Mouse (Mus musculus) MEL (cell line): ENCODE measurements at regions not wholly inside any gene's neighbourhood (a gene's known extent, or its start where the extent isn't known, plus 50 kb on each side); places are given as distances from the start of the nearest gene placed in this dataset.
A peak's percentile ranks its signal among the peaks of the same experiment; 100 is the strongest.

Source experiments
- DNase-seq: peaks from one replicate; pipeline ENCODE4 v3.0.0; 2011; ENCODE audit warnings: low read depth, low spot score
- H3K27ac ChIP-seq: 2 replicates; pipeline ENCODE4 v1.5.1; 2012; ENCODE audit warnings: low read depth, mild to moderate bottlenecking, control low read depth, low read length, moderate library complexity; ENCODE audit not compliant: control insufficient read depth
- H3K27me3 ChIP-seq, 2 experiments: fragments of 150-350 bp in 1 of 2; sonication (generic) in 1 of 2; 2 replicates each; pipeline ENCODE4 v1.6.1; 2012; ENCODE audit warnings: low read length in 2 of 2, mild to moderate bottlenecking in 2 of 2, improper control_type of control experiment in 1 of 2, moderate library complexity in 1 of 2; ENCODE audit not compliant: insufficient read depth in 2 of 2, control insufficient read depth in 1 of 2
- H3K36me3 ChIP-seq, 2 experiments: 2 replicates each; pipeline ENCODE4 v1.6.1; 2012 to 2014; ENCODE audit warnings: low read length in 2 of 2, improper control_type of control experiment in 1 of 2, inconsistent platforms in 1 of 2, mild to moderate bottlenecking in 1 of 2; ENCODE audit not compliant: insufficient read depth in 2 of 2, control insufficient read depth in 1 of 2
- H3K4me1 ChIP-seq, 2 experiments: fragments of 150-350 bp in 1 of 2; sonication (generic) in 1 of 2; 2 replicates each; pipeline ENCODE4 v1.6.1; 2012; ENCODE audit warnings: low read length in 2 of 2, improper control_type of control experiment in 1 of 2, mild to moderate bottlenecking in 1 of 2; ENCODE audit not compliant: insufficient read depth in 2 of 2, control insufficient read depth in 1 of 2
- H3K4me3 ChIP-seq, 2 experiments: fragments of 150-350 bp in 1 of 2; sonication (generic) in 1 of 2; 2 replicates each; pipeline ENCODE4 v1.5.1; 2012; ENCODE audit warnings: low read depth in 2 of 2, low read length in 2 of 2, mild to moderate bottlenecking in 2 of 2, moderate library complexity in 2 of 2, control low read depth in 1 of 2, improper control_type of control experiment in 1 of 2; ENCODE audit not compliant: control insufficient read depth in 1 of 2, insufficient read depth in 1 of 2
- H3K79me2 ChIP-seq: 2 replicates; pipeline ENCODE4 v1.6.1; 2012; ENCODE audit warnings: mild to moderate bottlenecking, low read length, moderate library complexity; ENCODE audit not compliant: control insufficient read depth, poor library complexity, insufficient read depth
- H3K9ac ChIP-seq: 2 replicates; pipeline ENCODE4 v1.6.1; 2012; ENCODE audit warnings: low read depth, mild to moderate bottlenecking, control low read depth, low read length, moderate library complexity; ENCODE audit not compliant: control insufficient read depth, poor library complexity, severe bottlenecking
- H3K9me3 ChIP-seq: fragments of 150-350 bp; sonication (generic); replicated peaks from 2 replicates; pipeline ENCODE4 v1.6.1; 2012; ENCODE audit warnings: mild to moderate bottlenecking, low read length, improper control_type of control experiment, moderate library complexity; ENCODE audit not compliant: insufficient read depth
- BHLHE40 ChIP-seq: IDR thresholded peaks from 2 replicates; pipeline ENCODE4 v1.6.1; 2012; ENCODE audit warnings: low read depth, mild to moderate bottlenecking, inconsistent platforms, low read length, improper control_type of control experiment, borderline replicate concordance
- CTCF ChIP-seq, 3 experiments: IDR thresholded peaks in 2 of 3; conservative IDR thresholded peaks in 1 of 3; 2 replicates each; pipeline ENCODE4 v1.5.1; 2011 to 2012; ENCODE audit warnings: low read length in 3 of 3, low read depth in 2 of 3, mild to moderate bottlenecking in 2 of 3, improper control_type of control experiment in 1 of 3, inconsistent platforms in 1 of 3, mixed read lengths in 1 of 3, moderate library complexity in 1 of 3; ENCODE audit not compliant: control insufficient read depth in 1 of 3, insufficient read depth in 1 of 3, poor library complexity in 1 of 3, severe bottlenecking in 1 of 3
- E2F4 ChIP-seq: IDR thresholded peaks from 2 replicates; pipeline ENCODE4 v1.6.1; 2011; ENCODE audit warnings: low read depth, low read length, improper control_type of control experiment, borderline replicate concordance
- ELF1 ChIP-seq: IDR thresholded peaks from 2 replicates; pipeline ENCODE4 v1.6.1; 2014; ENCODE audit warnings: low read depth, mild to moderate bottlenecking, inconsistent platforms, low read length, improper control_type of control experiment, moderate library complexity
- ETS1 ChIP-seq: IDR thresholded peaks from 2 replicates; pipeline ENCODE4 v1.6.1; 2012; ENCODE audit warnings: low read depth, mild to moderate bottlenecking, inconsistent platforms, low read length, improper control_type of control experiment, moderate library complexity
- GABPA ChIP-seq: IDR thresholded peaks from 2 replicates; pipeline ENCODE4 v1.6.1; 2012; ENCODE audit warnings: low read depth, mild to moderate bottlenecking, inconsistent platforms, low read length, improper control_type of control experiment, moderate library complexity
- HCFC1 ChIP-seq: IDR thresholded peaks from 2 replicates; pipeline ENCODE4 v1.6.1; 2012; ENCODE audit warnings: low read depth, mild to moderate bottlenecking, inconsistent platforms, low read length, improper control_type of control experiment, moderate library complexity
- KAT2A ChIP-seq: conservative IDR thresholded peaks from 2 replicates; pipeline ENCODE4 v1.6.1; 2012; ENCODE audit warnings: low read depth, low read length, improper control_type of control experiment, inconsistent platforms
- MAFK ChIP-seq: IDR thresholded peaks from 2 replicates; pipeline ENCODE4 v1.6.1; 2011; ENCODE audit warnings: low read depth, mild to moderate bottlenecking, low read length, improper control_type of control experiment, borderline replicate concordance
- MAZ ChIP-seq: IDR thresholded peaks from 2 replicates; pipeline ENCODE4 v1.6.1; 2012; ENCODE audit warnings: low read depth, mild to moderate bottlenecking, inconsistent platforms, low read length, improper control_type of control experiment
- MEF2A ChIP-seq: IDR thresholded peaks from 2 replicates; pipeline ENCODE4 v1.6.1; 2014; ENCODE audit warnings: low read depth, mild to moderate bottlenecking, inconsistent platforms, low read length, improper control_type of control experiment; ENCODE audit not compliant: poor library complexity, insufficient replicate concordance, severe bottlenecking; ENCODE audit errors: extremely low read depth
- MXI1 ChIP-seq: IDR thresholded peaks from 2 replicates; pipeline ENCODE4 v1.6.1; 2011; ENCODE audit warnings: mild to moderate bottlenecking, low read depth, low read length, improper control_type of control experiment
- RAD21 ChIP-seq: IDR thresholded peaks from 2 replicates; pipeline ENCODE4 v1.6.1; 2011; ENCODE audit warnings: mild to moderate bottlenecking, low read depth, low read length, improper control_type of control experiment
- SMC3 ChIP-seq: IDR thresholded peaks from 2 replicates; pipeline ENCODE4 v1.6.1; 2011; ENCODE audit warnings: low read depth, low read length, improper control_type of control experiment
- TAL1 ChIP-seq: IDR thresholded peaks from 2 replicates; pipeline ENCODE4 v1.6.1; 2012; ENCODE audit warnings: mild to moderate bottlenecking, inconsistent platforms, low read length, moderate library complexity, mixed read lengths
- TBP ChIP-seq: IDR thresholded peaks from 2 replicates; pipeline ENCODE4 v1.8.0; 2011; ENCODE audit warnings: low read depth, low read length, improper control_type of control experiment
- USF1 ChIP-seq: IDR thresholded peaks from 2 replicates; pipeline ENCODE4 v1.6.1; 2014; ENCODE audit warnings: low read depth, mild to moderate bottlenecking, inconsistent platforms, low read length, improper control_type of control experiment, moderate library complexity
- USF2 ChIP-seq, 2 experiments: IDR thresholded peaks; 2 replicates each; pipeline ENCODE4 v1.6.1; 2011 to 2012; ENCODE audit warnings: improper control_type of control experiment in 2 of 2, low read length in 2 of 2, borderline replicate concordance in 1 of 2, inconsistent platforms in 1 of 2, low read depth in 1 of 2, mild to moderate bottlenecking in 1 of 2; ENCODE audit not compliant: insufficient read depth in 1 of 2
- ZKSCAN1 ChIP-seq: IDR thresholded peaks from 2 replicates; pipeline ENCODE4 v1.6.1; 2012; ENCODE audit warnings: low read depth, mild to moderate bottlenecking, inconsistent platforms, low read length, improper control_type of control experiment, moderate library complexity
- ZNF384 ChIP-seq: IDR thresholded peaks from 2 replicates; pipeline ENCODE4 v1.6.1; 2012; ENCODE audit warnings: low read depth, mild to moderate bottlenecking, inconsistent platforms, low read length, improper control_type of control experiment

GRCm38 (mm10) chr13:101208788-101209187, 375.6 kb upstream of the Slc30a5 start:
- no peaks in the 10 kb centered on the region for H3K9me3 ChIP-seq

DNA sequence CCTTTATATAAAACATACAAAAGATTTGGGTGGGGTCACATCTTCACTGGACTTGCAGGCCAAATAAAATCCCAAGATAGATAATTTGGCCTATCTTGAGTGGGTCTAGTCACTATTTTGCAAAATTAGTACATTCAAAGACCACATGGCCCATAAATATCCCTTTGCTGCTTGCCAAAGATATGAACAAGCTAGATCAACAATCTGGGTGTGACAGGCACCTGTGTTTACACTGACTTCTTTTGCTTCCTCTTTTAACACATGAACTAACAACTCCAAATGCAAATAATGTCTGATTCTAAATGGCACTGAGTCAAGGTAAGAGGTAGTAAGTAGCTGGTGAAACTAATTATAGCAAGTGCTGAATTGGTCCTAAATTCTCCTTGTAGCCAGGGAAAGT, 370.2 kb upstream of the Slc30a5 start:
- Histone ChIP-seq H3K36me3 (no peaks in the 10 kb centered on the region), H3K79me2 (no peaks in the 10 kb centered on the region), H3K27ac (no peak overlapping the region), H3K4me3 (no peak overlapping the region), H3K9me3 (no peaks in the 10 kb centered on the region), H3K9ac (no peak overlapping the region), H3K27me3 (peaks cover 0 to 2% of the 10 kb centered on the region in 2 experiments; a peak in 1 of 4 replicates), H3K4me1 (no peaks in the 10 kb centered on the region)
- DNase-seq: no peak
- TF ChIP-seq CTCF (IDR thresholded peaks at IDR 0.05 in 2 of 3, conservative IDR thresholded peaks at IDR 0.05 in 1 of 3; ENCODE audit: control insufficient read depth in 1 of 3, insufficient read depth in 1 of 3, low read depth in 2 of 3, low read length in 3 of 3, poor library complexity in 1 of 3, severe bottlenecking in 1 of 3) (no peak), USF1 (no peak), ETS1 (0 out of 2 replicates have a peak, but pooled peaks have one; percentile 9), SMC3 (no peak)

More at GRCm38 (mm10) chr13:101208788-101209187, 375.6 kb upstream of the Slc30a5 start:
- no peaks in the 10 kb centered on the region for H3K79me2 ChIP-seq
- H3K4me3 ChIP-seq: no peak overlapping the region
- no peaks in the 10 kb centered on the region for H3K36me3 ChIP-seq
- H3K9ac ChIP-seq: no peak overlapping the region
- DNase-seq: no peak
- no peak for TF ChIP-seq RAD21
- no peaks in the 10 kb centered on the region for H3K27me3 ChIP-seq
- no peaks in the 10 kb centered on the region for H3K4me1 ChIP-seq
- no peak overlapping the region for H3K27ac ChIP-seq

- Histone ChIP-seq H3K27ac (no peak overlapping the region), H3K27me3 (peaks cover 0 to 2% of the 10 kb centered on the region in 2 experiments; a peak in 1 of 4 replicates), H3K4me1 (no peaks in the 10 kb centered on the region), H3K9ac (no peak overlapping the region), H3K79me2 (no peaks in the 10 kb centered on the region), H3K9me3 (no peaks in the 10 kb centered on the region), H3K36me3 (no peaks in the 10 kb centered on the region), H3K4me3 (no peak overlapping the region)
- no peak for DNase-seq
- TF ChIP-seq TBP: no peak
- no peak for TF ChIP-seq HCFC1
- no peak for TF ChIP-seq ZKSCAN1
- TF ChIP-seq MAFK: no peak
- no peak for TF ChIP-seq CTCF (IDR thresholded peaks at IDR 0.05 in 2 of 3, conservative IDR thresholded peaks at IDR 0.05 in 1 of 3; ENCODE audit: control insufficient read depth in 1 of 3, insufficient read depth in 1 of 3, low read depth in 2 of 3, low read length in 3 of 3, poor library complexity in 1 of 3, severe bottlenecking in 1 of 3)
- TF ChIP-seq KAT2A: no peak
- no peak for TF ChIP-seq E2F4
- no peak for TF ChIP-seq BHLHE40
- TF ChIP-seq MAZ: no peak
- no peak for TF ChIP-seq RAD21
- no peak for TF ChIP-seq GABPA
- TF ChIP-seq MXI1: no peak
- TF ChIP-seq USF2 (IDR thresholded peaks at IDR 0.05; ENCODE audit: borderline replicate concordance in 1 of 2, insufficient read depth in 1 of 2, low read depth in 1 of 2, low read length in 2 of 2): no peak
- no peak for TF ChIP-seq TAL1
- no peak for TF ChIP-seq ETS1
- TF ChIP-seq USF1: no peak
- no peak for TF ChIP-seq MEF2A
- TF ChIP-seq ELF1: no peak
- TF ChIP-seq ZNF384: no peak
These were observed 369.5 kb upstream of the Slc30a5 start for GRCm38 (mm10) chr13:101202565-101203313.
